Mouse (Mus musculus) layer of hippocampus, postnatal 14 days (tissue): ENCODE measurements around the gene Zmynd10. TPM values are rescaled to one million over a fixed set of nuclear protein-coding genes. Genes with fewer than 3 reads are reported as not detected.
"Not testable (repeated sequence)": the region's sequence is repeated elsewhere in the genome, so short reads cannot be mapped to it uniquely, and the experiment has no call there.

ENCODE experiments used
- DNase-seq, 2 experiments: peaks; one replicate each; pipeline ENCODE4 v3.0.0; 2021 to 2022; ENCODE audit warnings: low spot score in 2 of 2, mixed read lengths in 1 of 2
- total RNA-seq, 2 experiments: library from RNA; stranded (reverse); gene quantifications; 2 replicates each; pipeline ENCODE4 v1.2.3; 2021

Zmynd10 gene
- total RNA-seq, 2 experiments from 2014 or later = 2.0 to 3.7 TPM

DNA sequence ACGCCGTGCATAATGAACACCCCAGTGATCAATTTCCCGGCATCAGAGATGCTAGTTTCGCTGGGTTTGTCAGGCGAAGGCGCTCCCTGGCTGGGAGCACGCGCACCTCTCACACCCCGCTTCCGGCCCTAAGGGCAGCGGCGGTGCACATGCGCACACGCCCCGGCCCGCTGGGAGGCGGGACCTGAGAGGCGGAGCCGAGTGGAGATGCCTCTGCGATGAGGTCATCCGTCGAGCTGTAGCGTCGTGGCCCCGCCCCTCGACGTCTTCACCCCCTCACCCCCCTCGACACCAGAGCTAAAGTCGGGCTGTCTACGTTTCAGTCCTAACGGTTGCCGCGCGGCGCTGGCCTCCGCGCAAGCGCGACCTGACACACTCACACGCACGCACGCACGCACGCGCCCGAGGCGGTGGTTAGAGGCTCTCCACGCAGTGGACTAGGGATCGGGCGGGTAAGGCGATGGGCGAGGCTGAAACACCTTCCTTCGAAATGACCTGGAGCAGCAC, 7.3 kb downstream of the Zmynd10 start:
- peak; percentile 87 to 96 for DNase-seq

GRCm38 (mm10) chr9:107555031-107555457, 7.9 kb downstream of the Zmynd10 start:
- no peak for DNase-seq

DNA sequence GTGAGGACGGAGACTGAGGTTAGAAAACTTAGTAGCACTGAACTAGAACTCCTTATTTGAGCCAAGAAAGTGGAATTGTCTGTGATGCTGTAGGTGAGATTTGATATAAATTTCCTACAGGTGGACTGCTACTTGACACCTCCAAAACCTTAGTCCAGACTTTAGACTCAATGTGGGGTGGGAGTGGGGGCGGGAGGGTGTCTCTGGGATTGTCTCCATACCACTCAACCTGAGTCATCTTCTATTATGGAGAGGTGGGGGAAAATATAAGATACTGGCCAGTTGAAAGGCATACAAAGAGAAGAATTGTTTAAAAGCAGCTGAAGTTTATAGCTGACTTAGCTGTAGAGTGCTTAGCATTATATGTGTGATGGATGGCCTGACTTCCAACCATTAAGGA, 8.6 kb downstream of the Zmynd10 start:
- no peak for DNase-seq

GRCm38 (mm10) chr9:107556346-107556745, 9.2 kb downstream of the Zmynd10 start:
- DNase-seq = no peak

GRCm38 (mm10) chr9:107563029-107563581, 16.0 kb downstream of the Zmynd10 start, which contains the start of gene Tusc2:
Gene Tusc2, plus strand, starts transcription at chr9:107563255.
- peak; percentile 90 to 97 for DNase-seq

DNA sequence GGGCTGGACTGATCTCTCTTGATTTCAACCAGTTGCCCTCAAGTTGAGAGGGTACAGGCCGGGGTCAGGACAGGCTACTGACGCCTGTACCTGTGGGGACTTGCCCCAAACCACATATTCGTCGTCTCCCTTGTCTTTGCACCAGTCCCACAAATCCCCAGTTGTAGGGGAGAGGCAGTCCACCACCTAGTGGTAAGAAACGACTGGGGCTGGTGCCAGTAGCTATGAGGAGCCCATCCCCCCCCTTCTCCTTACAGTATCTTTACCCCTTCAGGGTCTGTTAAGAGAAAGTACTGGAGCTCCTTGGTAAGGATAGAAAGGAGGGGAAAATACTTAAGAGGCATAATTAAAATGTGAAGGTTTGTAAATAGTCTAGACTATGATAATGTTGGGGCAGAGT, 18.5 kb downstream of the Zmynd10 start:
- DNase-seq = not testable (repeated sequence)

DNA sequence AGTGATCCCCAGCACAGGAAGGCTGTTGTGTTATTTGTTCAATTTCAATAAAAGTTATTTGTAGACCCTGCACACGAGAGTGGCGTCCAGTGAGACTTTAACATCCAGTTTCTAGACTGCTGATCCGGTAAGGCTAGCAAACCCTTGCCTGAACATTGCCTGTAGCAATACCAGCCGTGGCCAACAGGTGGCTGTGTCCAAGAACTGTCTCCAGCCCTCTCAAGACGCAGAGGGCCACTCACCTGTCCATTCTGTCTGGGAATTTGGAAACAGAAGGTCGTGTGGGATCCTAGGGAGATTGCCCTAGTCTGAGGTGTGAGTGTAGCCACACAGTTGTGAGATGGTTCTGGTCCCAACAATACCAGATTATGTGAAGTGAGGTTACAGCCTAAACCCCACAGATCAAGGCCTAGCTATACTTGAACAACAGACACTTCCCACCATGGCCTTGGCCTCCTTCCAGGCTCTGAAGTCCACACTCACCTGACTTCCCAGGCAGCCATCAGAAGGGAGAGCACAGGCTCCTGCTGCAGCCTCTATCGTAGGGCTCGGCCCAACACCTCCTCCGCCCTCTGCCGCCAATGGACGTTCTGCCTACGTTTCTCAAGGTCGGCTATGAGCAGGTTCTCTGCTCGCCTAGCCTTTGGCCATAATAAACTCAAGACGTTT, 19.1 kb downstream of the Zmynd10 start:
- DNase-seq = peak; percentile 58 to 70

DNA sequence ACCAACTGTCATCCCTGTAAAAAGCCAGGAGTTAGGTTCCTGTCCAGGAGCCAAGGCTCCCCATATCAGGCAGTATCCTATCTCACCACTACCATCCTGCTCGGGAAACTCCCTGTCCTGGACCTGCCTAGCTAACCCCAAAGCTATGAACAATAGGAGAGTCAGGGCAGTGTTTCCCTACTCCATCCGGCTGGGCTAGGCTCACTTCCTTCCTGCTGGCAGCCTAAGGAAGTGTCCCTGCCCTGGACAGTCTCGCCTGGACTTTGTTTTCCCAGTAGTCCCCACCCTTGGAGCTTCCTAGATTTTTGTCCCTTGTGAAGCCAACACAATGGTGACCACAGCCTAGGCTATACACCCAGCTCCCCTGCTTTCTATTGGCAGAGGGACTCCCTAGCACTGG, 19.8 kb downstream of the Zmynd10 start:
- DNase-seq = no peak

GRCm38 (mm10) chr9:107567702-107568319, 20.7 kb downstream of the Zmynd10 start, which contains the start of gene Hyal2:
Gene Hyal2, plus strand, starts transcription at chr9:107567945.
- no peak for DNase-seq

- DNase-seq = peak; percentile 88 to 89
Observed at GRCm38 (mm10) chr9:107568331-107569261, 21.5 kb downstream of the Zmynd10 start.

DNA sequence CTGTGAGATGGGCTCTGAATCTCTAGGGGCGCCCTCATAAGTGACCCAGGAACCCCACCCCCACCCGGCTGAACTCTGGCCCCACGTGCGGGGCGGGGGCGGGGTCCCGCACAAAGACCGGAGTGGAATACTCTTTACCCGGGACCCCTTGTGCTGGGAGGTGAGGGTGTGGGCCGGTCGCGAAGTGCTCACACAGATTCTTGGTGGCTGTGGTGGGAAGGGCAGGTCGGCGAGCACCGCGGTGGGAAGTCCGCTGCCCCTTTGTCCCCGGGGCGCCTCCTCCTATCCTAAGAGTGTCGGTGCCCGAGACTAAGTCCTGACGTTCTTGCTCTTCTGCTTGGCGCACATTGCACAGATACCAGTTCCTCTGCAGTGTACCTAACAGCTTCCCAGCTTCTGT, 22.2 kb downstream of the Zmynd10 start:
- DNase-seq = no peak

DNA sequence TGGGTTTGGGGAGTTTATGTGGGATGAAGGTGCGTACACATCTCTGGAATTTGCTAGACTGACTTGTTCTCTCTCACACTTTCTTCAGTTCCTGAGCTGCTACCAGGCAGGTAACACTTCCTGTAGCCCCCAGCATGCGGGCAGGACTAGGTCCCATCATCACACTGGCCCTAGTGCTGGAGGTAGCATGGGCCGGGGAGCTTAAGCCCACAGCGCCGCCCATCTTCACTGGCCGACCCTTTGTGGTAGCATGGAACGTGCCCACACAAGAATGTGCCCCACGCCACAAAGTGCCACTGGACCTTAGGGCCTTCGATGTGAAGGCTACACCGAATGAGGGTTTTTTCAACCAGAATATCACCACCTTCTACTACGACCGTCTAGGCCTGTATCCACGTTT, 22.9 kb downstream of the Zmynd10 start:
- no peak for DNase-seq

DNA sequence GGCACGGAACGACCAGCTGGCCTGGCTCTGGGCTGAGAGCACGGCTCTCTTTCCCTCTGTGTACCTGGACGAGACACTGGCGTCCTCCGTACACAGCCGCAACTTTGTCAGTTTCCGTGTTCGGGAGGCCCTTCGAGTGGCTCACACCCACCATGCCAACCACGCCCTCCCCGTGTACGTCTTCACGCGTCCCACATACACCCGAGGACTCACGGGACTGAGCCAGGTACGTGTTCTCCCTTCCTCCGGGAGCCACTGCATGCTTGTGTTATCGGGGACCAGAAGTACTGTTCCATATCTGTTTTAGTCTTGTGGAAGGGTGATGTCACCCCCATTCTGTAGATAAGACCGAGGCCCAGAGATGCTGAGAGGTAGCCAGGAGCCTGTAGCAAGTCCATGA, 23.7 kb downstream of the Zmynd10 start:
- no peak for DNase-seq

- DNase-seq = no peak
Observed at GRCm38 (mm10) chr9:107571534-107572326, 24.6 kb downstream of the Zmynd10 start.

GRCm38 (mm10) chr9:107572327-107572662, 25.2 kb downstream of the Zmynd10 start:
- DNase-seq = no peak

DNA sequence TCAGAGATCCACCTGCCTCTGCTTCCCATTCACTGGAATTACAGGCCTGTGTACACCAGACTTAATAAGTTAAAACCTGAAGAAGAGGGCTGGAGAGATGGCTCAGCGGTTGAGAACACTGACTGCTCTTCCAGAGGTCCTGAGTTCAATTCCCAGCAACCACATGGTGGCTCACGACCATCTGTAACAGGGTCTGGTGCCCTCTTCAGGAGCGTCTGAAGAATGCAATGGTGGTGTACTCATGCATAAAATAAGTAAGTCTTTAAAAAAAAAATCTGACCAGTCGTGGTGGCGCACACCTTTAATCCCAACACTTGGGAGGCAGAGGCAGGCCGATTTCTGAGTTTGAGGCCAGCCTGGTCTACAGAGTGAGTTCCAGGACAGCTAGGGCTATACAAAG, 26.7 kb downstream of the Zmynd10 start:
- DNase-seq = not testable (repeated sequence)

DNA sequence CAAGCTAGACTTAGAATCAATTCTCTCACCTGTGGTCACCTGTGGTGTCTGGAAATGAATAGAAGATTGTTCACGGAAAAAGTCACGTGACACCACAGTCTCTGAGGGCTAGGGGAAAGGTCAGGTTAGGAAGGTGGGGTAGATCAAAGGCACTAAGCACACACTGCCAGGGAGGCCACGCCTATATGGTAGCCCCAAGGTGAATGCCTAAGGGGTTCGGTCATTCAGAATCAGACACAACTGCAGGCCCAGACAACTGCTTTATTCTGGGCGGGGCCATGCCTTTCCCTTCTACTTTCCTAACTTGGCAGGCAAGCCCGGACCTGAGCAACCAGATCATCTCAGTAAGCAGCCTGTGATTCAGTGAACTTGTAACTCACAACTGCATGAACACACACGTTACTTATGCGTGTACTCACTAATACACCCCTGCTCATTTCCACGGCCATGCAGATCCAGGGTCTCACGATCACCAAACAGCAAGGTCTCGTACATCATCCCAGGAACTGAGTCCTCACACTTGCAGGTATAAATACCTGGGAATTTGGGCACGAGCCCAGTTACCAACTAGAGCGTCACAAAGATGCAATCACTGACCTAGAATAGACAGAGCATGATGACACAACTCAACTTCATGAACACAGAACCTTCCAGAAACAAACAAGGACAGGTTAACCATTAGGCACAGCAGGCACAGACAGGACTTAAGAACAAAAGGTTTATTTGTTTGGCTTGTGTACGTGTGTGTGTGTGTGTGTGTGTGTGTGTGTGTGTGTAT, 28.7 kb downstream of the Zmynd10 start:
- no peak for DNase-seq

- peak in 1 of 2 experiments; percentile 51 for DNase-seq
Observed at GRCm38 (mm10) chr9:107576357-107577107, 29.4 kb downstream of the Zmynd10 start, which contains the start of gene Hyal1. Gene Hyal1, plus strand, starts transcription at chr9:107576927.

DNA sequence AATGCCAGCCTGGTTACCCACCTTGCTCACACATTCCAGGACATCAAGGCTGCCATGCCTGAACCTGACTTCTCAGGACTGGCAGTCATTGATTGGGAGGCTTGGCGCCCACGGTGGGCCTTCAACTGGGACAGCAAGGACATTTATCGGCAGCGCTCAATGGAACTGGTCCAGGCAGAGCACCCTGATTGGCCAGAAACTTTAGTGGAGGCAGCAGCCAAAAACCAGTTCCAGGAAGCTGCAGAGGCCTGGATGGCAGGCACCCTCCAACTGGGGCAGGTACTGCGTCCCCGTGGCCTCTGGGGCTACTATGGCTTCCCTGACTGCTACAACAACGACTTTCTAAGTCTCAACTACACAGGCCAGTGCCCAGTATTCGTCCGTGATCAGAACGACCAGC, 30.8 kb downstream of the Zmynd10 start:
- DNase-seq = no peak
